Mouse (Mus musculus): Measurements from ENCODE around the gene Trim15.

GRCm38 (mm10) chr17:36896583-36896982 is 29.6 kb upstream of the Trim15 start:
- TF ChIP-seq GATA1 (IDR thresholded peaks at IDR 0.05; ENCODE audit: borderline replicate concordance, low read length) (no peak), FLI1 (IDR thresholded peaks at IDR 0.05; ENCODE audit: low read length) (no peak)

Measured in megakaryocyte, embryonic 14.5 days (primary cell).